Mouse (Mus musculus) megakaryocyte, embryonic 14.5 days (primary cell): ENCODE data around the gene Gm49320.

ENCODE experiments used
- FLI1 ChIP-seq: IDR thresholded peaks from 2 replicates; pipeline ENCODE4 v1.6.1; 2012; ENCODE audit warnings: low read length, inconsistent platforms, mixed read lengths
- GATA1 ChIP-seq: IDR thresholded peaks from 3 replicates; pipeline ENCODE4 v1.6.1; 2012; ENCODE audit warnings: mixed read lengths, low read length, inconsistent platforms, borderline replicate concordance

- TF ChIP-seq GATA1 (no peak), FLI1 (no peak)
Observed at GRCm38 (mm10) chr8:4263105-4263791, 24.6 kb downstream of the Gm49320 start.
